Mouse (Mus musculus) adrenal gland, postnatal 4 days (tissue): Measurements from ENCODE around the gene Dctn1. TPM values are rescaled to one million over a fixed set of nuclear protein-coding genes. Genes with fewer than 3 reads are reported as not detected.

Source experiments
- DNase-seq, 2 experiments: peaks; one replicate each; pipeline ENCODE4 v3.0.0; 2021 to 2022; ENCODE audit warnings: low spot score in 2 of 2, mixed read lengths in 2 of 2
- total RNA-seq, 2 experiments: library from RNA; stranded (reverse); gene quantifications; 2 replicates each; pipeline ENCODE4 v1.2.3; 2021

Gene Dctn1
- total RNA-seq, 2 experiments from 2014 or later: 156 to 176 TPM

GRCm38 (mm10) chr6:83215002-83215666, 49.4 kb downstream of the Dctn1 start:
- peak; percentile 32 to 54 for DNase-seq

GRCm38 (mm10) chr6:83219814-83220213, 54.1 kb downstream of the Dctn1 start, which contains the start of gene Slc4a5:
TSS of gene Slc4a5 (plus strand) at chr6:83219828.
- no peak for DNase-seq

- no peak for DNase-seq
Measured at GRCm38 (mm10) chr6:83231486-83231885, 65.8 kb downstream of the Dctn1 start.

GRCm38 (mm10) chr6:83233306-83233705, 67.6 kb downstream of the Dctn1 start:
- no peak for DNase-seq

- DNase-seq: no peak
Measured at GRCm38 (mm10) chr6:83234280-83234741, 68.6 kb downstream of the Dctn1 start.

GRCm38 (mm10) chr6:83237123-83237522, 71.4 kb downstream of the Dctn1 start:
- no peak for DNase-seq

GRCm38 (mm10) chr6:83244422-83245061, 78.8 kb downstream of the Dctn1 start:
- DNase-seq: no peak

- DNase-seq: peak; percentile 22 to 55
Measured at GRCm38 (mm10) chr6:83245134-83245533, 79.4 kb downstream of the Dctn1 start.

GRCm38 (mm10) chr6:83245997-83246396, 80.3 kb downstream of the Dctn1 start:
- DNase-seq: no peak

- DNase-seq: no peak
Measured at GRCm38 (mm10) chr6:83246750-83247149, 81.0 kb downstream of the Dctn1 start.

GRCm38 (mm10) chr6:83247153-83247552, 81.4 kb downstream of the Dctn1 start:
- no peak for DNase-seq

Other genes starting within 250 kb of the Dctn1 start
- gene Sema4f, start 226.2 kb upstream of the Dctn1 start, total RNA-seq: 1 to 10 TPM; 2.0 to 3.5 TPM
- under 1 TPM in 1 of 2 experiments, not detected in 1; 0.14 TPM for gene M1ap, start 219.0 kb upstream of the Dctn1 start, total RNA-seq
- 10 to 100 TPM; 16.1 to 16.2 TPM for gene Dok1, start 132.4 kb upstream of the Dctn1 start, total RNA-seq
- 1 to 10 TPM; 6.2 to 9.4 TPM for gene Loxl3, start 131.7 kb upstream of the Dctn1 start, total RNA-seq
- 100 to 1,000 TPM; 170 to 175 TPM for gene Aup1, start 111.4 kb upstream of the Dctn1 start, total RNA-seq
- gene Htra2, start 110.6 kb upstream of the Dctn1 start, total RNA-seq: 10 to 100 TPM; 63.3 to 68.5 TPM
- gene Dqx1, start 108.1 kb upstream of the Dctn1 start, total RNA-seq: 1 to 10 TPM; 4.1 to 4.4 TPM
- 10 to 100 TPM; 24.0 to 30.0 TPM for gene Tlx2, start 95.6 kb upstream of the Dctn1 start, total RNA-seq
- gene Pcgf1, start 88.1 kb upstream of the Dctn1 start, total RNA-seq: 10 to 100 TPM; 69.2 to 79.1 TPM
- 10 to 100 TPM; 18.6 to 22.4 TPM for gene Lbx2, start 79.6 kb upstream of the Dctn1 start, total RNA-seq
- 10 to 100 TPM; 10.0 to 15.7 TPM for gene Ccdc142, start 64.3 kb upstream of the Dctn1 start, total RNA-seq
- gene Gm42688, start 64.3 kb upstream of the Dctn1 start, total RNA-seq: 10 to 100 TPM; 10.6 to 11.4 TPM
- gene Mrpl53, start 56.9 kb upstream of the Dctn1 start, total RNA-seq: 10 to 100 TPM; 77.6 to 82.6 TPM
- gene Mogs, start 50.4 kb upstream of the Dctn1 start, total RNA-seq: 10 to 100 TPM; 60.1 to 64.3 TPM
- 10 to 100 TPM; 84.5 to 86.4 TPM for gene Wbp1, start 44.4 kb upstream of the Dctn1 start, total RNA-seq
- 10 to 100 TPM; 29.0 to 31.7 TPM for gene Ino80b, start 40.5 kb upstream of the Dctn1 start, total RNA-seq
- gene Rtkn, start 30.5 kb upstream of the Dctn1 start, total RNA-seq: 10 to 100 TPM; 36.8 to 40.3 TPM
- 1 to 10 TPM; 3.5 to 3.6 TPM for gene Wdr54, start 9.5 kb upstream of the Dctn1 start, total RNA-seq
- gene 1700003E16Rik, start 9.5 kb upstream of the Dctn1 start, total RNA-seq: under 1 TPM; 0.40 to 0.53 TPM
- under 1 TPM; 0.40 to 0.42 TPM for gene Slc4a5, start 53.9 kb downstream of the Dctn1 start, total RNA-seq
- gene Mthfd2, start 160.0 kb downstream of the Dctn1 start, total RNA-seq: 10 to 100 TPM; 18.2 to 23.8 TPM
- gene Mob1a, start 160.1 kb downstream of the Dctn1 start, total RNA-seq: 10 to 100 TPM; 75.9 to 78.2 TPM
- gene Bola3, start 183.2 kb downstream of the Dctn1 start, total RNA-seq: 100 to 1,000 TPM; 130 to 162 TPM